Mouse (Mus musculus): ENCODE measurements around the gene Akap12.

The Akap12 gene

GRCm38 (mm10) chr10:4354371-4355260 is 88.4 kb downstream of the Akap12 start:
- in situ Hi-C loops (cut with MboI; ENCODE audit: low sequenced_read_pairs) = no loop called here

- in situ Hi-C loops (cut with MboI; ENCODE audit: low sequenced_read_pairs) = no loop called here
Observed at GRCm38 (mm10) chr10:4355882-4356451, 89.8 kb downstream of the Akap12 start.

DNA sequence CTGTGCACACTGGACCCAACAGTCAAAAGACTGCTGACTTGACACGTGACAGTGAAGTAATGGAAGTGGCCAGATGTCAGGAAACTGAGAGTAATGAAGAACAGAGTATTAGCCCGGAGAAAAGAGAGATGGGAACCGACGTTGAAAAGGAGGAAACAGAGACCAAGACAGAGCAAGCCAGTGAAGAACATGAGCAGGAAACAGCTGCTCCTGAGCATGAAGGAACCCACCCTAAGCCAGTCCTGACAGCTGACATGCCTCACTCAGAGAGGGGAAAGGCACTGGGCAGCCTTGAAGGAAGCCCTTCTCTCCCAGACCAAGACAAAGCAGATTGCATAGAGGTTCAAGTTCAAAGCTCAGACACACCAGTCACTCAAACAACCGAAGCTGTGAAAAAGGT is 90.5 kb downstream of the Akap12 start:
- in situ Hi-C loops (cut with MboI; ENCODE audit: low sequenced_read_pairs) = no loop called here

DNA sequence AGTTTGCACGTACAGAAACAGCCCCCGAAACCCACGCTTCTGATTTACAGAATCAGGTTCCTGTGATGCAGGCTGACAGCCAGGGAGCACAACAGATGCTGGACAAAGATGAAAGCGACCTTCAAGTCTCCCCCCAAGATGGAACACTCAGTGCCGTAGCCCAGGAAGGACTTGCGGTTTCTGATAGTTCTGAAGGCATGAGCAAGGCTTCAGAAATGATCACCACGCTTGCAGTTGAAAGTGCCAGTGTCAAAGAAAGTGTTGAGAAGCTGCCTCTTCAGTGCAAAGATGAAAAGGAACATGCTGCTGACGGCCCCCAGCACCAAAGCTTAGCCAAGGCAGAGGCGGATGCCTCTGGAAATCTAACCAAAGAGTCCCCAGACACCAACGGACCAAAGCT is 91.3 kb downstream of the Akap12 start:
- in situ Hi-C loops (cut with MboI; ENCODE audit: low sequenced_read_pairs) = no loop called here

GRCm38 (mm10) chr10:4364618-4365017 is 98.4 kb downstream of the Akap12 start:
- in situ Hi-C loops (cut with MboI; ENCODE audit: low sequenced_read_pairs) = no loop called here

DNA sequence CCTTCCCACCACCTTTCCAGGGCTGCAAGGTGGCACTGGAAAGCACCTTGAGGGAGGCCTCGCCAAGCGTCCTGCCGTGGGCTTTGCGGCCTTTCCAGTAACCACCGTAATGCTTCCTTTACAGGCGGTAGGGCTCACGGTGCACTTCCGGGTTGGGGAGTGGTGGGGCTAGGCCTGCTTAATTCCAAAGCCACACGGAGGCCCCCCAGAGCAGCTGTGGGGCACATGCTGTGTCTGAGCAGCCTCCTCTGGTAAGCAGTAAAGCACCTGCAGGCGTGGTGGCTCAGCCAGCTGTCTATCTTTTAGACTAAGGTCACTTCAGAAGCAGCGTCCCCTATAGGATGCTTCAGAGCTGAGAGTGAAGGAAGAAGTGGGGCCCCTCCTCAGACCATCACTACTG is 103.9 kb downstream of the Akap12 start:
- in situ Hi-C loops (cut with MboI; ENCODE audit: low sequenced_read_pairs) = no loop called here

- in situ Hi-C loops (cut with MboI; ENCODE audit: low sequenced_read_pairs) = no loop called here
Observed at GRCm38 (mm10) chr10:4372011-4372410, 105.8 kb downstream of the Akap12 start.

- in situ Hi-C loops (cut with MboI; ENCODE audit: low sequenced_read_pairs) = no loop called here
Observed at GRCm38 (mm10) chr10:4373558-4373957, 107.4 kb downstream of the Akap12 start.

DNA sequence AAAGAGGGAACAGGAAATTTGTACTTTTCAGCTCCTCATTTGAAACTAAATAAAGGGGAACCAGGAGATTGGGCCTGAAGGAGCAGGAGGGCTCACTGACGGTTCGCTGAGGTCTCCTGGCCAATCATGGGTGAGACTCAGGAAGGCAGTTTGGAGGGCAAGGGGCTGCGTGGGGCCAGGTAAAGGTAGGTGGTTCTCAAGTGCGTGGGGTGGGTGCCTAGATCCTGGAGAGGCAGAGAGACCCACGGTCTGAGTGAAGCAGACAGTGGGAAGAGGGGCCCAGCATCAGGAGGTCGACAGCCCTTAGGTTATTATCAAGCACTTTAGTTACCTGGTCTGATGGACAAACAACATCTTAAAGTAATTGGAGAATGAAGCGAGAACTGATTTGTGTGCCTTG is 108.1 kb downstream of the Akap12 start:
- in situ Hi-C loops (cut with MboI; ENCODE audit: low sequenced_read_pairs) = no loop called here

DNA sequence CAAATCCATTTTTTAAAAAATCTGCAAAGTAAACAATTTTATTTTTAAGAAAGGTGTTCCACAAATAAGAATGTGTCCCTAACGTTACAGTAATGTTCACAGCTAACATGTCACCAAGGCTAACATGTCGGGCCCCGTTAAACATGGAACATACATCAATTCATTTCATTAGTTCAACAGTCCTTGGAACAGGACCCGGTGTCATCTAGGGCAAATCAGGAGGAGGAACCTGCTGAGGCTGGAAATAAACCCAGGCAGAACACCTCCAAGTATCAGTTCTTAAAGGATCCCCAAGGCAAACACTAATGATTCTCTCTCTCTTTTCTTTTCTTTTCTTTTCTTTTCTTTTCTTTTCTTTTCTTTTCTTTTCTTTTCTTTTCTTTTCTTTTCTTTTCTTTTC is 108.6 kb downstream of the Akap12 start:
- in situ Hi-C loops (cut with MboI; ENCODE audit: low sequenced_read_pairs) = no loop called here

DNA sequence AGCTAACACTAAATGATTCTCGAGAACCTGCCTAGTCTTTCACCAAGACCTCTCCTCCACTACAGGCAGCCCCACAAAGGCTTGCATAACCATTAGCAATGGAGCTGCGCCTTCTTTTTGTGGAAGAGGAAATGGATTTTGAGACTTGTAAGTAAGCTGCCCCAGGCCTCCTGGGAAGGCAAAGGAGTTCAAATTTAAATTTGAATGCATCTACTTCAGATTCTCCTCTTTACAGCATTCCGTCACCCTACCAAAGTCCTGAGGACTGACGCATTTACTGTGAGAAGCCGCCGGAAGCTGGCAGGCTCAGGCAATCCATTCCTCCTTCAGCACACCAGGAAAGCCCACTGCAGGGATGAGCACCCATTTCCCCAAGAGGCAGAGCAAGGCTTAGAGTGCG is 109.1 kb downstream of the Akap12 start:
- in situ Hi-C loops (cut with MboI; ENCODE audit: low sequenced_read_pairs) = no loop called here

DNA sequence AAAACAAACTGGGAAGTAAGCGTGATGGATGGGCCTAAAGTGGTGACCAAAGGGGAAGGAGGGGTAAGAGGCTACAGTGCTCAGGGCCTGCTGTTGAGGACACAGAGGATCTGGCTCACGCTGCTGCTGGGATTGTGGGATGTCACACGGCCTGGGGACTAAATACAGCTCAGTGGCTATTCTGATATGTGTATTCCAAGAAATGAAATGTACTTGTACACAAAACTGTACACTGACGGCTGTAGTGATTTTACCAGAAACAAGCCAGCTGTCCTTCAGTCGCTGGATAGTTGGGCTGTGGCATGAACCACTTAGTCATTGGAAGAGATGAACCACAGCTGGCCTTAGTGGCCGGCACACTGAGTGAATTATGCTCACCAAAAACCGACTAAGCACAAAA is 110.3 kb downstream of the Akap12 start:
- in situ Hi-C loops (cut with MboI; ENCODE audit: low sequenced_read_pairs) = no loop called here

DNA sequence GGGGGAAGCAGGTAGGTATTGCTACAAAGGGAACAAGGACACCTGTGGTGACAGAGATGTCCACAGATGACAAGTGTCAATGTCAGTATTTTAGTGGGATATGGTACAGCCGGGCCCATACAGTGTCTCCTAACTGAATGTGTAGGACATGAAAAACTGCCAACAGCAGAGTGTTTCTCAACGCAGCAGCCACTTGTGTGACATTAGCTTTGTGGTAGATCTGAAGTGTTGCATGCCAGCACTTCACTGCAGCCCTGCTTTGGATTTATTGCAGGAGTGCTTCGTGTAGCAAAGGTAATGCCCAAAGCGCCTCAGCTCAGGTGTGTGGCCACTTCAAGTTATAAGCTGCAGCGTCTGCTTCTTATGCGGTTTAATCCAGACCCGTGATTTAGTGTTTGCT is 110.8 kb downstream of the Akap12 start:
- in situ Hi-C loops (cut with MboI; ENCODE audit: low sequenced_read_pairs) = no loop called here

- in situ Hi-C loops (cut with MboI; ENCODE audit: low sequenced_read_pairs) = no loop called here
Observed at GRCm38 (mm10) chr10:4380748-4381147, 114.6 kb downstream of the Akap12 start.

- in situ Hi-C loops (cut with MboI; ENCODE audit: low sequenced_read_pairs) = no loop called here
Observed at GRCm38 (mm10) chr10:4384244-4384643, 118.1 kb downstream of the Akap12 start.

DNA sequence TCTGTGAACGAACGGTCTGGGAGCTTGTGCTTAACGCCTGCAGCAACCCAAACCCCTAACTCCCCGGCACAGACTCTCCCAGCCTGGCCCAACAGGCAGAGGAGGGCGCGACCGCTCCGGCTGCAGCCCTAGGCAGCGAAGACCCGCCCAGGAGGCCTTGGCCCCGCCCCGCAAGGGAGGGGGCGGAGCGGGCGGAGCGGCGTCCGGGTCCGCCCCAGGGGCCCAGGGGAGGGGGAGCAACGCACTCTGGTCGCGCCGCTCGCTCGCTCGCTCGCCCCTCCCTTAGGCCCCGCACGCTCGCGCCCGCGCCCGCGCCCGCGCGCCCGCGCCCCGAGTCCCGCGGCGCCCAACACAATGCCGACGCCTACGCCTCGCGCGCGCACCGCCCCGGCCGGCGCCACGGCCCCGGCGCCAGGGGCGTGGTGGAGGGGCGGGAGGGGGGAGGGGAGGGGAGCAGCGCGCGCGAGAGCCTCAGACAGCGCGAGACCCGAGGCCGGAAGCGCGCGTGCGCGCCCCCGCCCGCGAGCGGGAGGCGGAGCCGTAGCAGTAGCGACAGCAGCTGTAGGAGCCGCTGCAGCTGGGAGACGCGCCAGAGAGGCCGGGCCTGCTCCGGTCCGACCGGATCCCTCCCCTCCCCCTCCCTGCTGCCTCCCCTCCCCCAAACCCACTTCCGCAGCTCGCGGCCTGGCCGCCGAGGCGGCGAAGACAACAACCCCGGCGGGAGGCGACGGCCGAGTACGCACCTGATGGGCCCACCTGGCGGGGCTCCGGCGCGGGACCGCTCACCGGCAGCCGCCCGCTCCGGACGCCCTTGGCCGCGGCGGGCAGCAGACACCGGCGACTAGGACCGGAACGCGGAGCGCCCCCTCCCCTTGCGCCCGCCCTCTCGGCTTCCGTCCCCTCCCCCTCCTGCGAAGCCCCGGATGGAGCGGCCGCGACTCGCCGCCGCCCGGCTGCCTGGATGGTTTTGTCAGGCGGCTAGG is 120.7 kb downstream of the Akap12 start:
- in situ Hi-C loops (cut with MboI; ENCODE audit: low sequenced_read_pairs) = no loop called here

DNA sequence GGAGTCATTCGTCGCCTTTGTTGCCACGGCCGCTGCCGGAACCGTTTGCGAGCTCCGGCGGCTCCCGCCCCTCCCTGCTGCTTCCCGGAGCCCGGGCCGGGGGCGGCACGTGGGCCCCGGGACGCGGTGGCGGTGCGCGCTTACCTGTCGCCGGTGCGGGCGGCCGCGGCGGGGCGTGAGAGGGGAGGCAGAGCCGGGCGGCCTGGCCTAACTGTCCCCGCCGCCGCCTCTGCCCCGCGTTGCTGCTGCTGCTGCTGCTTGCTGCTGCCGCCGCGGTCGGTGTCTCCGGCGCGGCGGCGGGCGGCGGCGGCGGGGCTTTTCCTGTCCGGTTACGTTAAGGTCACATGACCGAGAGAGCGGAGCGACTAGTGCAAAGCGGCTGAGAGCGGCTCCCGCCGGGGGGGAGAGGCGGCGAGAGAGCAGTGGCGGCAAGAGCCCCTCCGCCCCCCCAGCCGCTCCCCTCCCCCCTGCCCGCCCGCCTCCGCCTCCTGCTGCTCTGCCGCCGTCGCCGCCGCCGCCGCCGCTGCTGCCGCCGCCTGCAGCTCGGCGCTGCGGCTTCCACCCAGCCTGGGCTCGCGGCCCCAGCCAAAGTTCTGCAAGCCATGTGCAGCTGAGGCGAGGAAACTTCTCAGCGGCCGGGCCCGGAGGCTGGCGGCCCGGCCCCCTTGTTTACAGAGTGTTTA is 121.7 kb downstream of the Akap12 start, which contains the start of gene Zbtb2:
TSS of gene Zbtb2 (minus strand) at position 408 of the 683 bp plus-strand sequence.
- in situ Hi-C loops (cut with MboI; ENCODE audit: low sequenced_read_pairs) = no loop called here

DNA sequence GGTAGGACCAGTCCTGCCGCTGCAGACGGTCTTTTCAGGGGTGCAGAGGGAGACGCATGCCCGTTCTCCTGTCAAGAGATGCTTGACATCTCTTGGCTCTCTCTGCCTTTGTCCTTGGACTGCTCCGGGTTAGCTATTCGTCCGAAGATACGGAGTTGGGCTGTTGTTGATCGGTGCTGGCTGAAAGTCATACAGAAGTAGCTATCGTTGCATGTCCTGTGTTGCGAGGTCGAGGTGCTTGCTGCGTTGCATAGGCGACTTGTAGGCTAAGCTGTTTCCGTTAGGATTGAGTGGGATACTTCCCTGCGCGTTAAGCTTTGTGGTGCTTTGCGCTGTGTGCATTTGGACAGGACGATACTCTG is 122.2 kb downstream of the Akap12 start:
- in situ Hi-C loops (cut with MboI; ENCODE audit: low sequenced_read_pairs) = no loop called here

GRCm38 (mm10) chr10:4389036-4389435 is 122.9 kb downstream of the Akap12 start:
- in situ Hi-C loops (cut with MboI; ENCODE audit: low sequenced_read_pairs) = no loop called here

DNA sequence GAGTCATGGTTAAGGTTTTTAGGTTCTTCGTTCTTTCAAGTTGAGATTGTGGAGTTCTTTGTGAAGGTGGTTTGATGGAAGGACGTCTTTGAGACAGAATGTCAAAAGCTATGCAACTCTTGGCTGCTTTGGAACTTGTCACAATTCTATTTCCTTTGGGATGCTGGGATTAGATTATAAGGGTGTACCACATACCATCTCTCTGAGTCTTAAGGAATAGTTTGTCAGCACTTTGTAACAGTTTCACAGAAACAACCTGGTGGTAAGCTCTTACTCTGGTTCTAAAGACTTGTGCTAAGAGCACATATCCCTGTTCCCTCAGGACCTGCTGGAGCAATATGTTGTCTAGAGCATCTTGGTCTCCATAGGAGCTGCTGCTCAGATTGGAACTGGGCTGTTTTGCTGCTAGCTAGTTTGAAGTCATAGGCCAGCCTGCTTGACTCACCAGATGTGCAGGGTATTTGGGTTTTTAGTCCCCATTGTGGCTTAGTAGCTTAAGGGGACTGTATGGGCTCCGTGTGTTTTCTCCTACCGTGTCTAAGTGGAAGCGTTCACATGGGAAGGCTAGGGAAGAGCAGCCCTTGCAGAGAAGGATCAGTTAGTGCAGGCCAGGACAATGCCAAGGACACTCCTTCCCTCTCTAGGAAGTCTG is 123.4 kb downstream of the Akap12 start:
- in situ Hi-C loops (cut with MboI; ENCODE audit: low sequenced_read_pairs) = no loop called here

All from CH12F3 (cell line).